Mouse (Mus musculus) kidney, adult 8-10 months (tissue): Measurements from ENCODE around the gene Atp1a1.

Experiments used
- DNase-seq, 2 experiments: peaks; one replicate each; pipeline ENCODE4 v3.0.0; 2022

Atp1a1 gene

DNA sequence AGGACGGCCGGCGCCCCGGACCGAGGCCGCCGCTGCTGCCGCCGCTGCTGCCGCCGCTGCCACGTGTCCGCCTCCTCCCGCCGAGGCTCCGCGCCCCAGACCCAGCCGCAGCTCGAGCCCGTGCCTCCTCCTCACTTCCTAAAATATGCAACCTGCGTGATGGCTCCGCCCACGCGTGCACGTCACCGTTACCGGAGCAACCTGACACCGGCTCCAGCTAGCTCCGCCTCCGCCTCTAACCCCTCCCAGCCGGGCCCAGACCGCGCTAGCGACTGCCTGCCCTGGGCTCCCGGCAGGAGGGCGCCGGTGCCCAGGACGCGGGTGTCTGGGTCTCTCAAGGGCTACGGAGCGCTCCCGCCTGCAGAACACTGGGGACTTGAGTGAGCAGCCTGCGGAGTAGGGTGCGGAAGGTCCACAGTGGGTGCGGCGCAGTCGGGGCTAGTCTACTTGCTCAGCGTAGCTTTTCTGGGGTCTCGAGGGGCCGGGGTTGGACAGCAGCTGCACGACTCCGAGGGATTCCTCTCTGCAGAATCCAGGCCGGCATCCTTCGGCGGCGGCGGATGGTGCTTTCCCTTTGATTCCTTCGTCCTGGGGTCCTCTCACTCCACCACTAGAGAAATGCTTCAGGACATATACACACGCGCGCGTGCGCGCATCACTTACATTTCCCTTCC is at the start of gene Atp1a1:
TSS of gene Atp1a1 (minus strand) at position 135 of the 674 bp plus-strand sequence.
- DNase-seq, result peak; percentile 98 to 99

DNA sequence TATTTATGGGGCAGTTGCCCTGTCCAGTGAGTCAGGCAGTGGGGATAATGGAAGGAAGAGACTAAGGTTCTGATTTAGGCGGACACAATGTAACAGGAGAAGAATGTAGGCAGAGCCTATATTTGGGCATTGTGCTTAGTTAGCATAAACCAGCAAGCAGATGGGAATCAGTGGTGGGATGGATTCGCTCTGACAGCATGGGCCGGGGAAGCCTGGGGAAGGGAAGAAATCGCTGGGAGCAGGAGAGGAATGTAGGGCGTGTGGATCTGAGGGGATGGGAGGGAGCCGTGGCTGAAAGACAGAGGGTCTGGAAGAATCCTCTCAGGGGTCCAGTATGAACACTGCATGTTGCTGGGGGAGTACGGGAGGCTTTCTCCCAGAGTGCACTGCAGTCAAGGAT is 49.0 kb upstream of the Atp1a1 start:
- DNase-seq, result no peak

DNA sequence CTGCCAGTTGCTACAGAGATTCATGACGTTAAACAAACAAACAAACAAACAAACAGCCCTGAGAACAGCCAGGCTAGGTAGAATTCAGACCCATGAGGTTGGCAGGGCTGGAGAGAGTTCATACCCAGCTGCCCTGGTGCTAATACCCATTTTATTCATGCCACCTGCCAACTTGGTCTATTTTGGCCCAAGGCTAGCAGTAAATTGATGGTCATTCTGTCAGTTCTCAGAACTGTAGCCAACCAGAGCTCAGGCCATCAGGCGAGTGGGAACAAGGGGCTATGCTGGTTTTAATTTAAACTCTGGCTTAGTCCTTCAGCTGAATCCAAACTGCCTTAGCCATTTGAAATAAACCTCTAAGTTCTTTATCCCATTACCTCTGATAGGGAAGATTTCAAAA is 48.5 kb upstream of the Atp1a1 start:
- peak in 1 of 2 experiments; percentile 51 for DNase-seq

DNA sequence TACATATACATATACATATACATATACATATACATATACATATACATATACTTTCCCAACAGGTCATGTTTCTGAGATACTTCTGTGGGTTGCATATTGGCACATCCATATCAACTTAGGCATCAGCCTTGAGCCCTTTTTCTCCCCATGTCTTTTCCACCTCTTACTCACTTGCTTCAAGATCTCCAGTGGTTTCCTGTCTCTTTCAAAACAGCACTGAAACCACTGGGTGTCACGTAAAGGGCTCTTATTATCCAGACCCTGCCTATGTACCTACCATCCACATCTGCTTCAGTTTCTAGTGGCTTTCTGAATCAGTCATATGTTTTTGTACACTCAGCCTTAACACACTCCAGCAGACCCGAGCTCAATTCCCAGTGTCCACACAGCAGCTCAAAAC is 45.8 kb upstream of the Atp1a1 start:
- DNase-seq, result no peak

DNA sequence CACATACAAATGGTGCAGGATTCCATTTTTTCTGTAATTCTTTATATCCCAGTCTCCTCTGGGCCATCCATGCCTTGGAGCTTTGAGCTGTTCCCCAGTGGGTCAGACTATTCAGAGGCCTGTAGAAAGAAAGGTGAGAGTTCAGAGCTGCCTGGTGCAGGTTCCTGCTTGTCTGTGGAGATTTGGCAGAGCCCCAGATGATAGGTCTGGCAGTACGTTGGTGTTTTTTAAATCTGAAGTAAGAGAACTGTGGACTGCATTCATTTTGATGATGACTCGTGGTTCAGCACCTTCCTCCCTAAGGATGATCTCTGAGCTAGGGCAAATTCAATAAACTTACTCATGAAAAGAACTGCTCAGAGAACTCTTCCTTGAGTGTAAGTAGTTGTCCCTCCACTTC is 44.8 kb upstream of the Atp1a1 start:
- DNase-seq, result no peak

DNA sequence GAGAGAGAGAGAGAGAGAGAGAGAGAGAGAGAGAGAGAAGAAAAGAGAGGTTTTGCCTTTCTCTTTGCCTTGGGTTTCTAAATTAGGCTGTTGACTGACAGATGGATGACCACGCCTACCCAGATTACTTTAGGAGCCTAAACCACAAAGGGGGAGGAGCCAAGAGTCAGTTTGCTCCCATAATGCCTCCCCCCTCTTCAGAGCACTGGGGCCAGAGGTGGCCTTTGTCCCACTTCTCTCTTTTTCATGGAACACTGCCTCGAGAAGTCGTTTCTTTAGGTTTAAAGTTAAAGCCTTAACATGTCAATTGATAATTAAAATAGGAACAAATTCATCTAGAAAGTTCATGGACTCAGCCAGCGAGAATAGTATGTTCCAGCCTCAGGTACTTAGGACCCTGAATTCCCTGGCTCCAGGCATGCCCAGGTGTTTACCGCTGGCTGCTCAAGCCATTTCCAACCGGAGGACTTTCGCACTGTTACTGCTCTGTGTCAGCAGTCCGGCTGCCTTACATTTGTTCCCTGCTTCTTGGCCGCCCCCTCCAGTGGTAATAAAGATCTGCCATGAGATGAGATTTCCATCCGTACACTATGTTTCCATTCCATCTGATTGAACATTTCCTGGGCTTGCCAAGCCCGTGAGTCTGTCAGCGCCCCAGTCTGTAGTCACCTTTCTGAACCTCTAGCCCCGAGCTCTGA is 43.8 kb upstream of the Atp1a1 start:
- DNase-seq, result peak; percentile 61 to 78

GRCm38 (mm10) chr3:101646806-101647205 is 42.3 kb upstream of the Atp1a1 start:
- no peak for DNase-seq

GRCm38 (mm10) chr3:101645569-101646106 is 41.2 kb upstream of the Atp1a1 start:
- no peak for DNase-seq

DNA sequence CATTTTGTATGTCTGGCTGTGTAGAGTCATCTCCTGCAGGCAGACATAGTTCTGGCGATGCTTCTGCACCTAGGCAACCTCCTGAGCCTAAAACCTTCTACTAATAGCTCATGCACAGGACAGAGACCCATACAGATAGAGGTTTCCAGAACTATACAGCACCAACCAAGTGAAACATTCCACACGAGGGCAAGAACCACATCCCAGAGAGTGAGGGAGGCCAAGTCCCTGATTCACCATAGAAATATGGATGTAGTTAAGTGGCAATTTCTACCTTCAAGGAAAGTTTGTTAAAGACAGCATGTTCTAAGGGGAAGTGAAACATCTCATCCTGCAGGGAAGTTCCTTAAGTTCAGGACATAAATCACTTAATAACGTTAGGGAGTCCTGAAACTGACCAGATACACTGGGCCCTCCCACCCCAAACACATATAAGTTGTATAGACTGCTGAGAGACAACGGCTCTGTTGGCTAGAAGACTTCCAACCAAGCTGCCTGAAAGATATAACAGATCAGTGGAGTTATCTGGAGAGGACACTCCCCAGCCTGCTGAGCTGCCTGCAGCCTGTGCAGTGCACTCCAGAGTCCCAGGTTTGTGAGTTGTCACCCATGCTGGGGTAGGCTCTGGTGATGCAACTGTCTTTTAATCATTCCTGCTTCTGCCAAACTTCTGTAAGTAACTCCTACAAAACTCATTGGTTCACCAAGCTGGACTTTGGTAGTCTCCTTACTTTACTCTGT is 39.7 kb upstream of the Atp1a1 start:
- no peak for DNase-seq

DNA sequence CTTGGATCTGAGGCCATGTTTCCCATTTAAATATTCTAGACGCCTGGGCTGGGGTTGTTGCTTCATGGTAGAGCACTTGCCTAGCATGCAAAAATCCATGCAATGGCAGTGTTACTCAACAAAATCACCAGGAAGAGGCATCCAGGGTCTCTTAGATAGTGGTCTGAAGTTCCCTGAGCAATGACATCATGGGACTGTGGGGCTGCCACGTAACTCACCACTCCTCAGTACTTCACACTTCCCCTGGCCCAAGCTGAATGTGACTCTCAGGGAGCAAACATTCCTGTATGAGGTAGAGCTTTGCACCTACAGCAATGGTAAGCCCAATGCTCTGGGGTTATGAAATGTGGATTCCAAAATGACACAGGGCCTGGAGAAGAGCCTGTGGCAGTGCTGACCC is 38.8 kb upstream of the Atp1a1 start:
- DNase-seq, result no peak

DNA sequence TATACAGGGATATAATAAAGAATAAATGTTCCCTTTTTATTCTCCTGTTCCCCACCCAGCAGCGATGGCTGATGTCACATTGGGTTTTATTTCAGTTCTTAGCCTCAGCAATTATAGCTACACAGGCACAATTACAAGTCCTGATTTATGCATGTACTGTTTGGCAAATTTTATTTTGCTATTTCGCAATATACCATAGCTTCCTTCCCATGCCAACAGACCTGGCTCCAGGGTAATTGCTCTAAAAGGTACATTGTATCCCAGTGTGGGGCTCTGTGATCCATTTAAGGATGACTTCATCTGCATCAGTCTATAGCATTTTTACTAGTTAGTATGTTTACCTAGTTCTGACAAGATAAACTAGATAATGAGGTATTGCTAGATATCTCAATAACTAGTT is 33.7 kb upstream of the Atp1a1 start:
- no peak for DNase-seq

GRCm38 (mm10) chr3:101636510-101636909 is 32.0 kb upstream of the Atp1a1 start:
- no peak for DNase-seq

DNA sequence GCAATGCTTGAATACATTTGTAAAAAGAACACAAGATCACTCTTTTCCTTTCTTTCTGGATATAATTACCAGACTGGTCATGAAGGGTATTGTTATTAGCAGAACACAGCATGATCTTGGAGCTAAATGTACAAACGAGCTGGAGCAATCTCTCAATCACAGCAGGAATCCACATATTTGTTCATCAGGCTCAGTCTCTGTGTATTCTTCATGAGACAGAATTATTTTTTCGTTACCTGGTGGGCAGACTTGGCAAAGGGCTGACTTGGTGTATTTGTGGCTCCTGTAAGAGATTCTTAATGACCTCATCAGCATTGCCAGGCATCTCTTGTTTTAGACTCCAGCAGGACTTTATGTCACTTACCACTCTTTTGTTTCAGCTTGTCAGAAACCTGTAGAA is 31.6 kb upstream of the Atp1a1 start:
- DNase-seq, result no peak

DNA sequence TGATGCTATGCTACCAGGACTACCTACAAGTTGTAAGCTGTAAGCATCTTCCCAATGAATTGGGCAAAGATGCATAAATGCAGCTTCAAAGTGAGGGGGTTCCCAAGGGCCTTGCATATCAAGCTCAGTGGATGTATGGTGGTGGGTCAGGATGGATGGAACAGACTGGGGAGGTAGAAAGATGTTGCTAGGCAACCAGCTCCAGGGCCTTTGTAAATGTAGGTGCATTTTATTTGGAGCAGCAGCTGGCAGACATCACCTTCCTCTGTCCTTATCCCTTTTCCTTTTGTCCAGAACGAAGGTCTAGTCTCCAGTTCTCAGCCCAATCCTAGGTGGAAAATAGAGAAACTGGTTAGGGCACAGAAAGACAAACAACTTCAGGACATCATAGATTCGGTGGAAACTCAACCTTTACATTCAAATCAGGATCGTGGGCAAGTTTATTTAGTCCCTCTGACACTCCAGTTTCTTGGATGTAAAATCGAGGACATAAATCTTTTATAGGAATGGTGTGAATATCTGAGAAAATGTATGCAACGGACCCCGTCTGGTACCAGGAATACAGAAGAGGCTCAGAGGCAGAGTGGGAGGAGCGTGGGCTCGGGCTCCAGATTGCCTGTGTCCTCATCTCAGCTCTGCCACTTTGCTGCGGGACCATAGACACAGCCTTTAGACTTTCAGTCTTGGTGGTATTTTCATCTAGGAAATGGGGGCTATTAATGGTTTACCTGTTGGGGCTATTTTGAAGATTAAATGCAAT is 29.8 kb upstream of the Atp1a1 start:
- no peak for DNase-seq

GRCm38 (mm10) chr3:101628255-101628654 is 23.8 kb upstream of the Atp1a1 start:
- DNase-seq, result no peak

- DNase-seq, result no peak
Observed at GRCm38 (mm10) chr3:101624287-101624686, 19.8 kb upstream of the Atp1a1 start.

GRCm38 (mm10) chr3:101619017-101619416 is 14.5 kb upstream of the Atp1a1 start:
- DNase-seq, result no peak

GRCm38 (mm10) chr3:101618505-101618904 is 14.0 kb upstream of the Atp1a1 start:
- DNase-seq, result no peak

DNA sequence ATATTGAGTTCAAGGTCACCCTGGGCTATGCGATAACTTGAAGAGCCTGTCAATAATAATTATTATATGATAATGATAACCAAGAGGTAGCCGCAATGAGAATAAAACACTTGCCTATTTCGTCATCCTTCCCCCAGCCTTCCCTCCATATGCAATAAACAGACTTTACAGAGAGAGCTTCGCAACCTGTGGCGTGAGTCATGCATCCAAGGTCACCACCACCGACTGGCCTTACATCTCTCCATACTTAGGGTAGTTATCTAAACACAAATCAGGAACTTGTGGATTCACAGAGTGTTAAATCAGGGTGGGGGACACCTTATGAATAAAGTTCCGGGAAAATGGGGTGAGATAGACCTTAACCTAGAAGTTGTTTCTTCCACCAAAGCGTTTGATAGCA is 13.0 kb upstream of the Atp1a1 start:
- no peak for DNase-seq

- no peak for DNase-seq
Observed at GRCm38 (mm10) chr3:101617007-101617406, 12.5 kb upstream of the Atp1a1 start.

DNA sequence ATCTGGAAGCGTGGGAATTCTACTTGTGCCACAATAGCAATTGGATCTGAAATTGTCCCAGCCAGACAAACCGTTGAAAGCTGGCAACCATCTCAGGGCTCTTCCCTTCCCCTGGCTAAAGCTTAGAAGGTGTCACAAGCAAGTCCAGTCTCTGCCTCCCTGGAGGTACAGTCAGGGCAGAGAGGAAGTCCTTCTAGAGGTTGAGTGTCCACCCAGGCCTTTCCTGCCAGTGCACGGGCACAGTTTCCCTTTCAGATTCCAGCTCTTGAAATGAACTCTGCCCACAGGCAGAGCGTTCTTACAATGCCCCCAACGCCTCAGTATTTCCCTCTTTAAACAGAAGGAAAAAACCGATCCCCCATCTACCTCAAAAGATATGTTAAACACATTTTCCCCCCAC is 11.4 kb upstream of the Atp1a1 start:
- no peak for DNase-seq

GRCm38 (mm10) chr3:101611813-101612491 is 7.5 kb upstream of the Atp1a1 start:
- DNase-seq, result no peak
